Mouse (Mus musculus) fibroblast of lung, adult 2 months (primary cell): Measurements from ENCODE around the gene Olfr297.

ENCODE experiments used
- DNase-seq: peaks from one replicate; pipeline ENCODE4 v3.0.0-alpha.2; 2011; ENCODE audit warnings: low read depth

The Olfr297 gene

DNA sequence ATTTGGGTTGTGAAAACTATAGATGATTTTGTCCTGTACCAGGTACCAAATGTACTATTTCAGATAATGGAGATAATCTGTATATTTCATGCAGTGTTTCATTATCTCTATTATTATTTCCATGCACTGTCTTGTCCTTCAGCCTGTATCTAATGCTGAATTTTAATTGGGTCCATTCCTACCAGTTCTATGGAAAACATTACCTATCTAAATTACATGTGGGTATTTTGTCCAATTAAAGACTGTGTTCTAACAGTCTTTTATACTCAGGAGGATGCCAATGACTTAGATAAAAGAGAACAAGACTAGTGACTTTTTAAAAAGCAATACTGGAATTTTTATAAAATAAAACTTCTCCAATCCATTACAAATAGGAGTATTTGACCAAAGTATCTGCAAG is at the start of gene Olfr297:
Gene Olfr297, plus strand, starts transcription at position 301 of the 400 bp plus-strand sequence.
- DNase-seq, result no peak

DNA sequence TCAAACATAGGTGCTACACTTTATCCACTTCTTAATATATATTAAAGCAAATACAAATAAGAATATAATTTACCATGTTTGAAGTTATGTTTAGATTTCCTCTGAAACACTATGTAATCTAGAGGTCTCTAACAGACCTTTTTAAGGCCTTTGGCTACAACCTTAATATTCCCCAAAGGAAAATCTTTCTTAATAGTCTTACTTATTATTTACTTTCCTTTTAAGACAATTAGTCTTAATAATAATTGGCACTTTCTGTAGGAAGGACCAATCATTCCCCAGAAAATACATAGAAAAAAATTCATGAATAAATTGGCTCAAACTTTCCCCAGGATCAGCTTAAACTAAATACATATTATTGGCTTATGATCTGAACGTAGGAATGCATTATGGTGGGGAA is 27.4 kb upstream of the Olfr297 start, which contains the start of gene Olfr298:
Gene Olfr298, minus strand, starts transcription at position 101 of the 400 bp plus-strand sequence.
- no peak for DNase-seq
